Mouse (Mus musculus) liver, embryonic 14.5 days (tissue): Measurements from ENCODE around the gene Ccdc185.

Experiments
- CTCF ChIP-seq: IDR thresholded peaks from 2 replicates; pipeline ENCODE4 v1.5.1; 2016; ENCODE audit warnings: antibody characterized with exemption, low read depth, control low read depth
- EP300 ChIP-seq: IDR thresholded peaks from 2 replicates; pipeline ENCODE4 v1.6.1; 2016; ENCODE audit warnings: antibody characterized with exemption, low read depth

GRCm38 (mm10) chr1:182794221-182794620 is 45.2 kb upstream of the Ccdc185 start:
- TF ChIP-seq CTCF (no peak), EP300 (no peak)
